Mouse (Mus musculus) olfactory bulb, adult 2 months (tissue): ENCODE measurements around the gene Ino80d.

Experiments
- CTCF ChIP-seq: fragments of 200-500 bp; IDR thresholded peaks from 2 replicates; pipeline ENCODE4 v1.5.1; 2012; ENCODE audit warnings: low read depth, mild to moderate bottlenecking, low read length, moderate library complexity; ENCODE audit not compliant: insufficient read depth
- POLR2A ChIP-seq: fragments of 200-500 bp; IDR thresholded peaks from 2 replicates; pipeline ENCODE4 v1.6.1; 2012; ENCODE audit warnings: mild to moderate bottlenecking, low read depth, low read length, moderate library complexity; ENCODE audit not compliant: insufficient read depth

DNA sequence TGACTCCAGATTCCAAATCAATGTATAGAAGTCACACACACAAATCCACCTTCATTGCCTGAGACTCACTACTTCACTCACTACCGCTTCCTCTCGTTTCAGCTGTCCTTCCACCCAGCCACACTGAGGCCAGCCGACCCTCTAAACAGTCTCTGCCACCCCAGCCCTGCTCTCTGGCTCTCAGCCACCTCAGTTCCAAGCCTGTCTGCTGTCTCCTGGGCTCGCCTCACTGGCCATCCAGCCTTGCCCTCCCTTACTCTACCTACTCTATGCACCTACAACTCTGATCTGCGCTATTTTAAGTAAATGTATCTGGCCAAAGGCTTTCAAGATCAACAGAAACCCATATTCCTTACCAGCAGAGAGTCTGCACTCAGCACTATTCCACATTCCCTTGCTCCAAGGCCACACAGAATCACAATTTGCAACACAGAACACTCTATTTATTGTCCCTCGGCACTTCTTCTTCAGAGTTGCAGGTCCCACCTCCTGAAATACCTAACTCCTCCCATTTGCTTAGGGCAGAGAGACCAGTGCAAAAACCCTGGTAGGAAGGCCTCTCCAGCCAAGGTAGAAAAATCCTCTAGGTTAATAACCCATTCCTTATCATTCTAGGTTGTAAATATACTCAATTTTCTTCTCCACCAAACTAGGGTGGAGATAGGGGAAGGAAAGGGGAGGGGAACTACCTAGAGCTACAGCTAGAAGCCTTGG is 6.7 kb downstream of the Ino80d start:
- TF ChIP-seq CTCF: no peak
- TF ChIP-seq POLR2A: no peak
